In the genomic region with DNA sequence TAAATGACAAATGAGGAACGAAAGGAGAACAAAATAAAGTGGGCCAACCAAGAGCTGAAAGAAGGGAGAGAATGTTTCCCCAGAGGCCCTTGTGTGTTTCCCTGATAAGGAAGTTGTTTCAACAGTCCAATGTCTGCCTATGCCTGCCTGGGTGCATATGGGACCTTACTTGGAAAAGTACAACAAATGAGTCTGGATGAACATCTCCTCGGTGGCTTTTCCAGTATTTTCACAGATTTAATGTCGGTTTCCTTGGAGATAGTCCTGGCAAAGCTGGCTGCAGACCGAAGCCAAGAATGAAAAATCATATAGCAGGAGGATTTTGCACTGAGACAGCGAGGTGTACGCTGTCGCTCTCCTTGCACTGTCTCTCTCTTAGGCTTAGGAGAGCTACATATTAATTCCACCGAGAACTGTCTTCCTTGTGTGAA, we compare ENCODE assay signal across 14 mouse cellular contexts. TPM values are rescaled to one million over a fixed set of nuclear protein-coding genes. Genes with fewer than 3 reads are reported as not detected.
DNase-seq lines count a peak whose midpoint lies in the region; ATAC-seq lines count a peak whose summit lies in the region.
"Had no signal": no experiment of that assay in that cellular context is flagged by ENCODE, and none has a peak within 500 bp of the region (broad histone marks: within the 10 kb centered on the region; RNA-seq: fewer than 3 reads in every experiment).

No protein-coding gene starts in this region.

- peak overlapping the region; percentile 21; the same call in 1 of the 2 replicates for H3K27ac ChIP-seq in forebrain, embryonic 14.5 days (ENCODE audit: low read depth, low read length)
- no peak overlapping the region for H3K27ac ChIP-seq in forebrain, embryonic 11.5 days (ENCODE audit: low read depth, low read length)
- H3K27ac ChIP-seq: midbrain, embryonic 15.5 days had no signal

- peak; percentile 56 for DNase-seq in forebrain, embryonic 14.5 days (ENCODE audit: low spot score)
- DNase-seq in forebrain, embryonic 11.5 days (ENCODE audit: low spot score), result no peak
- peak; percentile 56 for DNase-seq in right cerebral cortex, adult 18-20 months
- no peak for DNase-seq in right cerebral cortex, postnatal 14 days
- DNase-seq in left cerebral cortex, postnatal 36 days (ENCODE audit: low spot score in 2 of 2), result peak; percentile 40 to 45
- peak; percentile 76 for DNase-seq in telencephalon, adult 2 months (ENCODE audit: low read depth, low spot score)
- no peak for DNase-seq in adrenal gland, postnatal 36 days
- no peak for DNase-seq in spleen, postnatal 10 days (ENCODE audit: low spot score in 2 of 2)
- DNase-seq: adrenal gland, postnatal 14 days; cerebellum, adult 9-11 months; gastrocnemius, postnatal 36 days; kidney, postnatal 25 days; lung, embryonic 14.5 days had no signal

- H3K36me3 ChIP-seq in forebrain, embryonic 14.5 days (ENCODE audit: control insufficient read depth, insufficient read depth, low read length), result no peaks in the 10 kb centered on the region
- H3K36me3 ChIP-seq in forebrain, embryonic 11.5 days (ENCODE audit: control insufficient read depth, insufficient read depth, low read length), result no peaks in the 10 kb centered on the region
- H3K36me3 ChIP-seq: midbrain, embryonic 15.5 days had no signal

- peak; percentile 58; the same call in 1 of the 2 replicates for ATAC-seq in forebrain, embryonic 14.5 days
- ATAC-seq in forebrain, embryonic 11.5 days (replicated peaks; ENCODE audit: low FRiP score), result no peak
- ATAC-seq: midbrain, embryonic 15.5 days had no signal

- no peak overlapping the region for H3K9ac ChIP-seq in forebrain, embryonic 14.5 days (ENCODE audit: low read length)
- H3K9ac ChIP-seq in forebrain, embryonic 11.5 days (ENCODE audit: low read length), result no peak overlapping the region
- H3K9ac ChIP-seq: lung, embryonic 14.5 days; midbrain, embryonic 15.5 days had no signal

- intact Hi-C loops in left cerebral cortex, postnatal 36 days (cut with DNase I), result no loop called here

- no peaks in the 10 kb centered on the region for H3K9me3 ChIP-seq in forebrain, embryonic 14.5 days (replicated peaks; ENCODE audit: control insufficient read depth, low read length)
- no peaks in the 10 kb centered on the region for H3K9me3 ChIP-seq in forebrain, embryonic 11.5 days (ENCODE audit: control insufficient read depth, low read length)
- H3K9me3 ChIP-seq: midbrain, embryonic 15.5 days had no signal

- no peak overlapping the region for H3K4me2 ChIP-seq in forebrain, embryonic 14.5 days (ENCODE audit: low read length)
- no peak overlapping the region for H3K4me2 ChIP-seq in forebrain, embryonic 11.5 days (ENCODE audit: low read depth, low read length, severe bottlenecking)
- H3K4me2 ChIP-seq: lung, embryonic 14.5 days; midbrain, embryonic 15.5 days had no signal

- no peaks in the 10 kb centered on the region for H3K27me3 ChIP-seq in forebrain, embryonic 14.5 days (replicated peaks; ENCODE audit: control insufficient read depth, insufficient read depth, low read length)
- no peaks in the 10 kb centered on the region for H3K27me3 ChIP-seq in forebrain, embryonic 11.5 days (ENCODE audit: control insufficient read depth, insufficient read depth, low read length)
- H3K27me3 ChIP-seq: midbrain, embryonic 15.5 days had no signal

- WGBS in forebrain, embryonic 14.5 days, result 77% methylated on average over 8 of the region's 8 CpGs
- WGBS in forebrain, embryonic 11.5 days, result 93% methylated on average over 8 of the region's 8 CpGs

- no peaks in the 10 kb centered on the region for H3K4me1 ChIP-seq in forebrain, embryonic 14.5 days (ENCODE audit: control insufficient read depth, insufficient read depth, low read length)
- no peaks in the 10 kb centered on the region for H3K4me1 ChIP-seq in forebrain, embryonic 11.5 days (replicated peaks; ENCODE audit: control insufficient read depth, insufficient read depth, low read length)
- H3K4me1 ChIP-seq: midbrain, embryonic 15.5 days had no signal

- H3K4me3 ChIP-seq in forebrain, embryonic 14.5 days (ENCODE audit: low read depth, low read length), result no peak overlapping the region
- H3K4me3 ChIP-seq in forebrain, embryonic 11.5 days (ENCODE audit: low read depth, low read length), result no peak overlapping the region
- H3K4me3 ChIP-seq: midbrain, embryonic 15.5 days had no signal

RNA-seq across cellular contexts. Expression of gene Htr2a, which starts 18.8 kb away (rescaled TPM):
- polyA plus RNA-seq in forebrain, embryonic 14.5 days (2014; fragmentation: Nextera tagmentation; extraction: Ambion mirVana), result 1.8 and 2.7 TPM in 2 replicates
- 0.39 and 0.47 TPM in 2 replicates for polyA plus RNA-seq in forebrain, embryonic 11.5 days (2014; fragmentation: Nextera tagmentation; extraction: Ambion mirVana)
- 10 to 100 TPM; 27.8 to 30.2 TPM for total RNA-seq in left cerebral cortex, postnatal 36 days (2021)
- total RNA-seq in adrenal gland, postnatal 36 days (2021), result under 1 TPM; 0.03 to 0.10 TPM

Comparison
In these comparisons a context has a peak if more than half of its experiments do, and no peak if none do; other contexts are left out.
1. DNase-seq: peak in forebrain, embryonic 14.5 days (single experiment), right cerebral cortex, adult 18-20 months (single experiment), left cerebral cortex, postnatal 36 days (2 of 2) and telencephalon, adult 2 months (single experiment); none in forebrain, embryonic 11.5 days (single experiment), right cerebral cortex, postnatal 14 days (single experiment), adrenal gland, postnatal 36 days (0 of 2) and spleen, postnatal 10 days (0 of 2).
2. RNA of gene Htr2a, which starts 18.8 kb away (total RNA-seq): 27.8 to 30.2 TPM in left cerebral cortex, postnatal 36 days; 0.03 to 0.10 TPM in adrenal gland, postnatal 36 days; every median in the first group is over 10 times any median in the second.